Mouse (Mus musculus) kidney, adult 11 months (tissue): Measurements from ENCODE around the gene Phlda1.

Experiments used
- DNase-seq: peaks from one replicate; pipeline ENCODE4 v3.0.0; 2022

Gene Phlda1

DNA sequence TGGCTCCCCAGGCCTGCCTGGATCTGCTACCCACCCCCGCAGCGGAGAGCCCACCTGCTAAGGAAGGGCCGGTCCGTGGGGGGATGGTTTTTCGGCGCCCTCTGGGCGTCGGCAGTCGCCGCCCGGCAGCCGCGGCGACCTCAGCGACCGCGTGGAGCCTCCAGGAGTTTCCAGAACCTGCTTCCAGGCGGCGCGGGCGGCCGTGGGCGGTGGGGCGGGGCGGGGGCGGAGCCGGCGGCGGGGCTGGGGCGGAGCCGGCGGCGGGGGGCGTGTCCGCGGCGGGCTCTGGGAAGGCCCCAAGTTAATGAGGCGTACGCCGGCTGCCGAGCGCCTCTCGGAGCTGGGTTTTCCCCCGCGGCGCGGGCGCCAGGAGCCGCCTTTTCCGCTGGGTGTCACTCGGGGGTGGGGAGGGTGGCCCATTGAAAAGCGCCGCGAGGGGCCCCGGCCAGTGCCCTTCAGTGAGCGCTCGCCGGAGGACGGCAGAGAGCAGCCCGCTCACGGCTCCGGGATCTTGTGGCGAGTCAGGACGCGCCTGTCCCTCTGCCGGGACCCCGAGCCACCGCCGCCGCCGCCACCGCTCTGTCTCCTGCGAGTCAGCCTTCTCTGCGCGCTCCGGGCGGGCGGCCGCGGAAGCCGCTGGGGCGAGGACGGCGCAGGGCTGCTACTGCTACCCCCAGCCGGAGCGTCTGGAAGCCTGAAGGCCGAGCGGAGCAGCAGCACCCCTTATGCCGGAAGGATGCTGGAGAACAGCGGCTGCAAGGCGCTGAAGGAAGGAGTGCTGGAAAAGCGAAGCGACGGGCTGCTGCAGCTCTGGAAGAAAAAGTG is at the start of gene Phlda1:
Gene Phlda1, plus strand, starts transcription at position 186 of the 825 bp plus-strand sequence.
- DNase-seq, result peak; percentile 92

DNA sequence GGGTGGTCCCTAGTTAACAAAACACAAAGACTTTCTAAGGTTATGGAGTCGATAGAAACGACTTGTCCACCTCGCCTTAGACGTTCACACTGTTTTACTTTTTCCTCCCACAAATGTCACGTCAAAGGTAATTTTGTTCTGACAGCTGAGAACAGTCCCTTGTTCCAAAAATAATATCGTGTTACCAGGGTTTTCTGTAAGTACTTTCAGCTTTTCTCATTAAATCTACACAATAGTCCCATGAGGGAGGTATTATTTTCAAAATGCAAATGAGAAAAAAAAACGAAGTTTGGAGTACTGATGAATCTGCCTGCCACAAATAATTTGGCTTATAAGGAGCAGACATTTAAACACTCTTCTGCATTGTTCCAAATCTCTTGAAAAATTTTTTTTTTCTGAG is 48.0 kb upstream of the Phlda1 start:
- no peak for DNase-seq

DNA sequence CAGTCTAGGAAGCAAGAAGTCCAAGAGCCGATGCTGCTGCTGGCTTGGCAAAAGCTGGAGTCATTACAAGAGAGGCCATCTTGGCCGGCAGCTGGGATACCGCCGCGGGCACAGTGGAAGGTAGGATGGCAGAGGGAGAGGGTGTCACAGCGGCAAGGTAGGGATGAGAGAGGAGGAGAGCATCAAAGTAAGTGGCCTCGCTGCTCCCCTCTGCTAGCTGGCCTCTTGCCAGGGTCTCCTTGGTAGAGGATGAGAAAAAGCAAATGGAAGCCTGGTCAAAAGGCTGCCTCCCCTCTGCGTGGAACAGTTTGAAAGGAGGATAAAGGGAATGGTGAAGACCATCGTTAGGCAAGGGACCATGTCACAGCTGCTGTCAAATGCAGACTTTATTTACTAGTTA is 47.0 kb upstream of the Phlda1 start:
- DNase-seq, result no peak

DNA sequence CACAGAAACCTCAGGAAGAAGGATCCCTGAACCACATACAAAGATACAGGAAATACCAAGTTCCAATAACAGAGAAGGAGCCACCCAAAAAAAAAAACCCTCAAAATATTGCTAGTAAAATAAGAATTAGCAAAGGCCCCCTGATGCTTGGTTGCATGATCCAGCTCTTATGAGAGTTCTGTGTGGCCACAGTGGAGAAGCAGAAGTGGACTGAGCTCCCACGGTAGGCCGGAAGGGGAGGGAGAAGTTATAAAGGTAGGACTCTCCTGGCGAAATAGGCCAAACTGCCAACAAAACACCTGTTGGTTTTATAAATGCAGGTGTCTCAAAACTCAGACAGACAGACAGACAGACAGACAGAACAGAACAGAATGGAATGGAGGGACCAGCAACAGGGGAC is 46.2 kb upstream of the Phlda1 start:
- DNase-seq, result no peak

DNA sequence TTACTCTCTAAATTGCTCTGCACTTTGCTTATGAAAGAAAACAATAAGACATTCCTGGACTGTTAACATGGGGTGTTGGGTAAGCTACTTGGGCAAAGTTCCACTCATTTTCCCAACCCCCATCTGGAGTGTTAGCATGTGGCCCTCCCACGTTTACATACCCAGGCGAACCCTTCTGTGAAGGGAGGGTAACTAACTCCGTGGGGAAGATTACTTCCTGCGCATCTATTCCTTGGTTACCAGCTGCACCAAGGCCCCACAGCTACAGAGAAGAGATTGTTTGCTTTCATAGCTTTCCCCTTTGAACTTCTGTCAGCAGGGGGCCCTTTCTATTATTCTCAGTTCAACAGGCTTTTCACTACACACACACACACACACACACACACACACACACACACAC is 45.7 kb upstream of the Phlda1 start:
- no peak for DNase-seq

DNA sequence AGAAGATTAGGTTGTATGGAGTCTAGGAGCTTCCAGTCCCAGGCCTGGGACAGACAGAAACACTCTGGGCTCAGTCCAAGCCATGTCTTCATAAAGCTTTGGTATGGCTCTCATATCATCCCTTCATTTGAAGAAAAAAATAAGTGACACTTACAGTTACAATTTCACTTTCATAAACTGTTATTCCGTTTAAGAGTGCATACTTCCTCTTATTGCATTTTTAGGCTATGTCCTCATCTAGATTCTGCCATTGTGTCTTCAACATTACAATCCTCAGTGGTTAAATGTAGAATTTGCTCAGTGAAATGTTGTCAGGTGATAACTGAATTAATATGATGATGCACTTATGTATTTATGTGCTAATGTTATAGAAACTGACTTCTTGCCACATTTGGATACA is 41.3 kb upstream of the Phlda1 start:
- DNase-seq, result no peak

DNA sequence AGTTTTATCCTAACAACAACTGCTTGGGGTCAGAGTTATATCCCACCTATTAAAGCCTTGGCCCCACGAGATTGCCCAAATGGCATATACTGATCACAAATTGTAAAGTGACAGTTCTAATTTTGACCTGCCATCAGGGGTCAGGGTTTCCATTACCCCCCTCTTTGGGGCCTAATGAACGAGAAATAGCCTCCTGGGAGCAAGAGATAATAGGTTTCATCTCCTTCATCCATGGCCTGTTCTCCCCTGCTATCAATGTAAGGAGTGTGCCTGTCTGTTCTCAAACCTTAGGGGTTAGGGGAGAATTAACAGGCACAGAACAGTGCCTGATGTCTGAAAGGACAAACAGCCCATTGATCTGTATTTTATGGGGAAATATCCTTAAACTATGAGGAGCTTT is 40.7 kb upstream of the Phlda1 start:
- no peak for DNase-seq

DNA sequence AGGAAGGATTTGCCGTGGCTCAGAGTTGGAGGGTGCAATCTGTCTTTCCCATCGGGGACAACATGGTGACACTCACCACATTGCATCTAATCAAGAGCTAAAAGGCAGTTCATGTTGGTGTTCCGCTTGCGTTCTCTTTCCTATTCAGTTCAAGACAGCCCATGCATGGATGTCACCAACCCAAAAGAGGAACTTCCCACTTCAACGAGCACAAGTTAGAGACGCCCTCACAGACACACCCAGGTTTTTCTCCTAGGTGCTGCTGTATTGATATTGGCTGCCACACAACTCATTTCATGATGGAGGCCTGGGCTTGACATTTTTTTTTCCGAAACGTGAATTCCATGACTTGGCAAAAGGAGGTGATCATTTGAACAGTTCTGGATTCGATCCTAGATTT is 34.9 kb upstream of the Phlda1 start:
- DNase-seq, result no peak

DNA sequence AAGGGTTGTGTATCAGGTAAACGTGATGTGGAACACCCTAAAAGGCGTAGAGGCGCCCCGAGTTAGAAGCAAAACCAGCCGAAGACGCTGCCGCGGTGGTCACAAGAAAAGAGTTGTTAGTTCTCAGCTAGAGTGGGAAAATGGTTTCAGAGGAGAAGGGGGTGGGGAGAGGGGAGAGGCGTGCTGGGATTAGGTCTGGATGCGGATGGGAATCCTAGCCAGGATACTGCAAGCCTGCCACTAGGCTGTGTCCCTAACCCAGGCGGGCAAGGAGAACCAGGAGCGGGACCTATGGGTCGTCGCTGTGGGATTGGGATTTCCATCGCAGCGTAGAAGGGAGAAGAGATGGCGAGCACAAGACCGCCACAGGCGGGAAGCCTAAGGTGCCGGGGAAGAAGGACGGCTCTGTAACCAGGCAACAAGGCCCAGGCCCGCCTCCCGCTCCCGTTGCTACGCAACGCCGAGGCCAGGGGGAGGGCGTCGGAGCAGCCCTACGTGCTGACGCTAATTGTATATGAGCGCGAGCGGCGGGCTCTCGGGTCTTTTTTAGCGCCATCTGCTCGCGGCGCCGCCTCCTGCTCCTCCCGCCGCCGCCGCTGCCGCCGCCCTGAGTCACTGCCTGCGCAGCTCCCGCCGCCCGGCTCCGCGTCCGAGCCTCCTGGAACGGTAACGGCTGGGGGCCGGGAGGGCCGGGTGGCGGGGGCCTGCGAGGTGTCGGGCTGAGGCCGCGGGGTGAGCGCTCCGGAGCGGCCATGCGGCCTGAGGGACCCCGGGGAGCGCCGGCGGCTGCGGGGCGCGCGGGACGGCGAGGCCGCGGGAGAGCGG is 33.2 kb upstream of the Phlda1 start, which contains the start of gene Nap1l1:
Gene Nap1l1, plus strand, starts transcription at position 538 of the 825 bp plus-strand sequence.
- peak; percentile 96 for DNase-seq

DNA sequence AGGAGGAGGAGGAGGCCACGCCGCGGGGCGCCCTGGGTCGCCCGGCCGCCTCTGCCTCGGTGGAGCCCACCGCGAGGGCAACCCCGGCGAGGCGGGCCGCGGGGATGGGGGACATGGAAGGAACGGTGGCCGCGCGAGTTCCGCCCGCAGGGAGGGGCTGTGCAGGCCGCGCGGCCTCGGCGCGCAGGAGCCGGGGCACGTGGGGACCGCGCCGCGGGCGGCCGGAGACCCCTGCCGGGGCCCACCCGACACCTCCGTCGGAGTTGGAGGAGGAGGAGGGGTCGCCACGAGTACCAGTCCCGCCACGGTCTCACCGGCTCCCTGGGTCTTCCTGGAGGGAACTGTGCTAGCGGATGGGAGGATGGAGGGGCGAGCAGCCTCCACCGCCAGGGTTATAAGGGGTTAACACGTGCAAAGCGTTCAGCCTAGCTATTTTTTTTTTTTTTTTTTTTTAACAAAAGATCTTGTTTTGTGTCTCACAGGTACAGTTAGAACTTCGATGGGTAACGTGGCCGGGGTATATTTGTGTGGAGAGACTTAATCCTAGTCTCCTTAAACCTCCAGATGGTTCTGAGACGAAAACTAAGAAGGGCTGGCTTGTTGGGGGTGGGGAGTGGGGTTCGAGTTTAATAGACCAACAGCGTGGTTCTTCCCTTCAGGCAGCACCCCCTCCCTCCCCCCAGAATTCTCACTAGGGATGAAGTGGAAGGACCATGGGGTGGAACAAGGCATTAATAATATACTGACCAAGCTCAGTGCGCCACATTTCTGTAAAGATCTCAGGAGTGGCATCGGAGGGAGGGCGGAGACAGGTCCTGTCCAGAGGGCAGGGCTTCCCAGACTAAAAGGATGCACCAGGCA is 32.3 kb upstream of the Phlda1 start:
- peak; percentile 17 for DNase-seq

DNA sequence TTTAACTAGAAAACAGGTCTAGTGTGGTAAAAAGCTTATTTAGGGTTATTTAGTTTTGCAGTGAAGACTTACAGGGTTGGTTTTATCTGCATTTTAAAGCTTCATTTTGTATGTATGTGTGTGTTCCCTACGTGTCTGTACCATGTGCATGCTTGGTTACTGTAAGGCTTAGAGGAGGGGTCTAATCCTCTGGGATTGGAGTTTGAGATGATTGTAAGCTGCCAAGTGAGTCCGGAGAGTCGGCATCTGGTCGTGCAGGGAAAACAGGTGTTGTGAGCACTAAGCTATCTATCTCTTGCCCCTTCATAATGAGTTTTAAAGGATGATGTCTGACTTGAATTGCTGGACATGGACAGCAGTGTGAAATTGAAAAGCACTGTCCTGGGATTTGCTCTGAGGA is 29.8 kb upstream of the Phlda1 start:
- no peak for DNase-seq

DNA sequence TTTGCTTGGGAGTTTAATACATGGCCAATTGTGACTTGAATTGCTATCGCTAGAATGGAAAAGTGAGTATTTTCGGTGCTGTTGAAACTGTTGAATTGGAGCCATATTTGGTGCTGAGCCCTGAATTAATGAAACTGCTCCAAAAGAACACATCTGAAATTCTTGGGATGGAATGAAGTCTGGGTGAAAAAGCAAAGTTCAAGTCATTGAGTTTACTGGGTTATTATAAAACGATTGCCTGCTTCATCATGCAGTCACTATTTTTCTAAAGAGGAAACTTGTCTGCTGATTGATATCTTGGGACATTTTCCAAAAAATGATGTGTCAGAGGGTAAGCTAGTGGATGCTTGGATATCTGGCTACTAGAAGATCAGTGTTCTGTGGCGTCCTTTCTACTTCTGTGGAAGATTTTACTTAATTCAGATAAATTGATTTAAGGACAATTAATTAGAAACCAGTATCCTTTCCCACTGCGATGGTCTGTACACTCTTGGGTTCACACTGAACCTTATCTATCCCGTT is 29.0 kb upstream of the Phlda1 start:
- DNase-seq, result no peak

DNA sequence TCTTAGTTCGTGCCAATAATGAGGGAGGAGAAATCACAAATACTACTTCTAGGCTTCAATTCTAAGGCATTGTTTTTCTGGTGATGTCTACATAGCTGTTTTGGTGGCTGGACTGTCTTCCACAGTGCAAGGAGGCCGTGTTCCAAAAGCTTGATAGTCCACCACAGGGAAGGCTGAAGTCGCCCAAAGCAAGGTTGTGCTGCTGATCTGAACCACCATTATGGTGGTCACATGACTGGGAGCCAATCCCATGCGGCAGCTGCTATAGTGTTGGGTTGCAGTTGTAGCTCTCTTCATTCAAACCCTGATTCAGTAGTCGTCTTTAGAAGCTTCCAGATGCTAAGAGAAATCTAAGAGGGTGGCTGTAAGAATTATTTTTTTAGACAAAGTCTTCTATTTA is 26.5 kb upstream of the Phlda1 start:
- DNase-seq, result no peak

DNA sequence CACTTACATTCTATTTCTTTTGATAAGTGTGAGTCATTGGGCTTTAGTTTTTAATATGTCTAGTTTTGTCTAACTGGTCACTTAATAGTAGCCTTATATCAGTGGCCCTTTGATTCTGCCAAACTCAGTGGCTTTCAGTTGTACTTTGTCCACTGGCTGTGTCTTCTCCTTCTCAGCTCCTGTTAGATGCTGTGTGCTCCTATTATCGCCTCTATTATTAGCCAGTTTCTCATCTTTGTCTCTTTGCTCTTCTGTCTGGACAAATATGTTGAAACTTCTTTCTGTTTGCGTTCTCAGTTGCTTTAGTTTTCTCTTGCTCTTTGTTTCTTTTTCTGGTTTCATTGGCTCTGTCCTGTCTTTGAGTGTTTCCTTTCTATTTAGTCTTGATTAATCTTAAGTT is 23.4 kb upstream of the Phlda1 start:
- DNase-seq, result no peak

DNA sequence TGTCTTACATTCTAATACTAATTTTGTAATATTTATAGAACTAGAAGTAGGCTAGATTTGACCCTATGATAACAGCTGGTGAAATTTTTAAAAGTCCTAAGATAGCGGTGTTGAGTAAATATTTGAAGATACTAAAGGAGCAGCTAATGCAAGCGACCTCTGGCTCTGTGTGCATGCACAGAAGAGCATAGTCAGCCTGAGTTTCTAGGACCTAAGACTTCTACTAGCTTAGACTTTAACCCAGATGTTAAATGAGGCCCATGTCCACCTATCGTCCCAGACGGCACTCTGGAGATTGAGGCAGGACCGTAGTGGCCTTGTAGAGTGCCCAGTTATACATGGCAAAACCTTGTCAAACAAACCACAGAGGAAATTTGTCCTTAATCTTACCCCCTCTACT is 22.0 kb upstream of the Phlda1 start:
- DNase-seq, result peak; percentile 37

DNA sequence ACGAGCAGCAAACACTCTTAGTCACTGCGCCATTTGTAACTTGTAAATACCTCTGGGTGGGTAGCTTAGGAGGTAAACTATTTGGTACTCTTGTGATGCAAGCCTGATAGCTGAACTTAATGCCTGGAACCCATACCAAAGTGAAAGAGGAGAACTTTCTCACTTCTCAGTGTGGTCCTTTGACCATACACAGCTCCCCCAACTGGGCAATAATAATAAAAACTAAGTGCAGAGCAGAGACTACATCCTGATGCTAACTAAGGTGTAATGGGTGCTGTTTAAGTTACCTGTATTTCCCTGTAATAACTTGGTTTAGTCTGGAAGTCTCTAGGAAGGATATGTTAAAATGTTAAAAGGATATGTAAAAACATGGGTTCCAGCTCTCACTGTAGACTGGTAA is 17.3 kb upstream of the Phlda1 start:
- no peak for DNase-seq

DNA sequence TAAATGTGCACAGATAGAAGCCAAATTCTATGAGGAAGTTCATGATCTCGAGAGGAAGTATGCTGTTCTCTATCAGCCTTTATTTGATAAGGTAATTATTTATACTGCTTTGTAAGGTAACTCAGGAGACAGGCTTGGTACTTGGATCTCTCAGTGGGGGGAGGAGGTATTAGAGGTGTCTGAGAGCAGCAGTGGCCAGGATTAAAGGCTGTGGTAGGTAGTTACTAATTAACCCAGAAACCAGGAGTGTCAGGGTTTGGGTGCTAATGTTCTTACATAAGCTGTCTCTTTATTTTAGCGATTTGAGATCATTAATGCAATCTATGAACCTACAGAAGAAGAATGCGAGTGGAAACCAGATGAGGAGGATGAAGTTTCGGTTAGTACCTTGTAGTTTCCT is 16.0 kb upstream of the Phlda1 start:
- DNase-seq, result peak; percentile 67

DNA sequence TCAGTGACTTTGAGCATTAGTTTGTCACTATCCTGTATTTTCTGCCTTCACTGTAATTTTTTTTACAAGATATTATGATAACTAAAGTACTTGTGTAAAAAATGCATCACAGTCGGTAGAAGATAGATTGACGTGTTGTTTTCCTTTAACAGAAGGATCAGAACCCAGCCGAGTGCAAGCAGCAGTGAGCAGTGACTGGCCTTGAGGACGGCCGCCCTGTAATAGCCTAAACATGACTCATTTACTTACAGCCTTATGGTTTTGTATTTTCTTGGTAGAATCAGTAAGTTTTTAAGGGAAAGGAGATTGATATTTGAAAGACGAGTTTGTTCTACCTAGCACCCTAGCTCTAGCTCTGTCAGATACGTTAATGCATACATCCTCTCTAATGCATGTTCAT is 10.2 kb upstream of the Phlda1 start:
- no peak for DNase-seq

DNA sequence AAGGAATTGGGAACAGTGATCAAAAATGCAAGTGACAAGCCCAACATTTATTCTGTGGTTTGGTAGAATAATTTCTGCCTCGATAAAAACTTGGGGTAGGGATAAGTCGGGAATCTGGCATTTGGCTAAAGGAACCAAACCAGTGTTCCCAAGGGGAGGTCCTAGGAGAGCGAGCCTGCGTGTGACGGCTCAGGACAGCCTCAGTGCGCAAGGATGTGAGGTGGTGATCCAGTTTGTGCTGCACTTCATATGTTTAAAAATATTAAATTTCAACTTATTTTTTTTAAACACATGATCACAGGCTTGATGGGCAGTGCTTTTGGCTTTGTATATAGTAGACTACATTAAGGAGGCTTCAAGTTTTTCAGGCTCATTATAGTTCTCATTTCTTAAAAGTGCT is 6.2 kb upstream of the Phlda1 start:
- no peak for DNase-seq

DNA sequence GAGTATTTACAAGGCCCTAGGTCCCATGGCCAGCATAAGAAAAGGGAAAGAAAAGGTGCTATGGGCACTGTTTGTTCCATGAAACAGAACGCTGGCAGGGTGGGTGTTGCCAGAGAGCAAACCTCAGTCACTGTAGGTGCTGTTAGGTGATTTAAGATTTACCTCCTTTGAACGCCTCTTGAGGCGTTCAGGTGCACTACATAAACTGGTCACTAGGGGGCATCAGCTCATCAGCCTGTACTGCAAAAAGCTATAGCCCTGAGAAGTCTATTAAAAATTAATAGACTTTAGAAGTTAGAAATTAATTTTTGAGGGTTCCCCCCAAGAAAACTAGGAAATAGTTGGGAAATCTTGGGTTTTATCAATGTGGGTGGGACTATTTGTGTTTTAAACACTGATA is 3.0 kb upstream of the Phlda1 start:
- DNase-seq, result peak; percentile 69

DNA sequence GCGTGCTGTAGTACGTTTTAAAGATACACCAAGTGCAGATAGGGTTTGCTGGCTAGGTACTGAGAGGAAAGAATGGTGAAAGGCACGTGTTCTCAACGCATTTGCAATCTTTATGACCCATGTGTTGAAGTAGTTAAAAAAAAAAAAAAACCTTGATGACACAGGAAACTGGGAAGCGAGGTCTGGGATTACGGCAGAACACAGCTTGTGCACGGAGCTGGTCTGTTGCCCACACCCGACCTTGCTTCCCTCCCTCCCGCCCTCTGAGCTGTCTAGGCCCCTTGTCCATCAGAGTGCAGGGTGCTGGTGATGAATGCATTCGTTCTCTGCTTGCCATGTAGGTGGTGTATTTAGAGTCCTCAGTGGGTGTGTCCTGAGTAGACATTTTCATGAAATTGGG is 2.4 kb upstream of the Phlda1 start:
- DNase-seq, result no peak

DNA sequence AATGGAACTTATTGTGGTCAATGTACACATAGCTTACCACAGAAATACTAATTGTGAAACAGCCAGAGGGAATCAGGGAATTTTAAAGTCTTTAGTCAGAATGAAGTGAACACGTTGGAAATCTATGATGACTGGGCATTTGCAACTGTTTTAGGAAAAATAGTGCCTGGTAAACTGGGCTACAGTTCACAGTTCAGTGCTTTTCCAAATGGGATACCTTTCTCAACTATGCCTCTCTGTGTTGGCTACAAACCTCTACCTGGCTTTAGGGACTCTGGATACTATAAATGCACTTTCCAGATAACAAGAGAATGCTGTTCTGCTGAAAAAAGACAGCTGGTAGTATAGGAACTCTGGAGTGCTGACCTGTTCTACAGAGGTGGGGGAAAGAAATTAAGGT is 1.5 kb upstream of the Phlda1 start:
- no peak for DNase-seq

DNA sequence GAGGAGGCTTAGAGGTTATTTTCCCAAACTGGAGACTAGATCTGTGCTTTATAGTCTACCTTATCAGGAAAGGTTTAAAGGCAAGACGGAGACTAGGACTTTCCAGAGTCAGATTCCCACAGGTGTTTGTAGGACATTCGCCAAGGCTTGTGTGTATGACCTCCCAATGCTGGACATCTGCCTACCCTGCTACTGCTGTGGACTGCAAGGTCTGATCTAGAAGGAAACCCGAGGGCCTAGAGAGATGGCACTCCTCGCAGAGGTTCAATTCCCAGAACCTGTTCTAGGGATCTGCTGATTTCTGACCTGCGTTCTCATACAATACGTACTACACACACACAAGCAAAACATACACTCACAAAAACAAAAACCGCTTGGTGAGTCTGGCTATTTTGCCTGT is 680 bp upstream of the Phlda1 start:
- DNase-seq, result peak; percentile 29
